24 mouse cellular contexts compared by ENCODE assay signal in the genomic region with DNA sequence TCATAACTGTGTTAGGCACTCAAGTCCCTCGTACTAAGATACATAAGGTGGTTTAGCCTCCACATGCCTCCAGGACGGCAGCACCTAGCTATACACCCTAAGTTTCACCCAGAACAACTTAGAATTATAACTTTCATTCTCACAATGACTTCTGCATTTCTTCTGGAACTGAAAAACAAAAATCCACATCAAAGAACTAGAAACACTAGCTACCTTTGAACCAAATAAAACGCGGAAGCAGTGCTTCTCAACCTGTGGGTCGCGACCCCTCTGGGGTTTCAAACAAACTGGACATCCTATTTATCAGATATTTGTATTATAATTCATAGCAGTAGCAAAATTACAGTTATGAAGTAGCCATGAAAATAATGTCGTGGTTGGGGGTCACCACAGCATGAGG. TPM values are rescaled to one million over a fixed set of nuclear protein-coding genes. Genes with fewer than 3 reads are reported as not detected.
DNase-seq lines count a peak whose midpoint lies in the region; TF ChIP-seq lines count a peak whose summit lies in the region.
"Had no signal": no experiment of that assay in that cellular context is flagged by ENCODE, and none has a peak within 500 bp of the region (broad histone marks: within the 10 kb centered on the region; RNA-seq: fewer than 3 reads in every experiment).

No protein-coding gene starts in this region.

- H3K4me3 ChIP-seq in heart, embryonic 10.5 days: no peak overlapping the region
- H3K4me3 ChIP-seq in CH12.LX (replicated peaks in 1 of 3; ENCODE audit: low read depth in 2 of 3, low read length in 2 of 3, poor library complexity in 1 of 3): no peak overlapping the region
- H3K4me3 ChIP-seq: embryonic facial prominence, embryonic 13.5 days; embryonic facial prominence, embryonic 15.5 days; erythroblast, embryonic 14.5 days; forebrain, embryonic 10.5 days; forebrain, embryonic 12.5 days had no signal

- no peaks in the 10 kb centered on the region for H3K9me3 ChIP-seq in heart, embryonic 10.5 days
- no peaks in the 10 kb centered on the region for H3K9me3 ChIP-seq in CH12.LX (replicated peaks; ENCODE audit: low read length)
- H3K9me3 ChIP-seq: embryonic facial prominence, embryonic 13.5 days; embryonic facial prominence, embryonic 15.5 days; forebrain, embryonic 10.5 days; forebrain, embryonic 12.5 days; G1E had no signal

- TF ChIP-seq RAD21 in CH12.LX (IDR thresholded peaks at IDR 0.05; ENCODE audit: low read depth, low read length): no peak

- H3K9ac ChIP-seq in CH12.LX (ENCODE audit: insufficient read depth, low read depth): no peak overlapping the region
- H3K9ac ChIP-seq: embryonic facial prominence, embryonic 13.5 days; embryonic facial prominence, embryonic 15.5 days; forebrain, embryonic 12.5 days; forebrain, postnatal 0 days had no signal

- no peak for TF ChIP-seq CTCF in CH12.LX (conservative IDR thresholded peaks at IDR 0.05 in 1 of 2, IDR thresholded peaks at IDR 0.05 in 1 of 2; ENCODE audit: low read depth in 2 of 2, low read length in 2 of 2)

- peaks cover 10% of the 10 kb centered on the region; the same call in 1 of the 2 replicates for H3K36me3 ChIP-seq in heart, embryonic 10.5 days
- H3K36me3 ChIP-seq in CH12.LX (replicated peaks in 1 of 2; ENCODE audit: control insufficient read depth in 1 of 2, insufficient read depth in 1 of 2, low read length in 1 of 2): peaks cover 15 to 26% of the 10 kb centered on the region in 2 experiments
- H3K36me3 ChIP-seq: embryonic facial prominence, embryonic 15.5 days had no signal

- in situ Hi-C loops in CH12.LX (cut with MboI; ENCODE audit: low pct_ligation_motif_present, low pct_unique_long_range_greater_than_20kb, low sequenced_read_pairs): loop anchor here (10.0 to 25.0 kb wide), 2 partner anchors 61 to 224 kb away; no protein-coding TSS in a partner anchor

- TF ChIP-seq POLR2A in CH12.LX (IDR thresholded peaks at IDR 0.05; ENCODE audit: low read depth, low read length): no peak

- dilution Hi-C loops in CH12.LX (cut with MboI; ENCODE audit: extremely low pct_ligation_motif_present, extremely low pct_unique_long_range_greater_than_20kb, low sequenced_read_pairs): no loop called here

- H3K27me3 ChIP-seq in heart, embryonic 10.5 days (ENCODE audit: insufficient read depth, poor library complexity, severe bottlenecking): no peaks in the 10 kb centered on the region
- H3K27me3 ChIP-seq in CH12.LX (replicated peaks): no peaks in the 10 kb centered on the region
- H3K27me3 ChIP-seq: embryonic facial prominence, embryonic 13.5 days; embryonic facial prominence, embryonic 15.5 days; forebrain, embryonic 12.5 days; Patski had no signal

- no peak for DNase-seq in heart, embryonic 10.5 days (ENCODE audit: low spot score)
- no peak for DNase-seq in heart, postnatal 4 days
- no peak for DNase-seq in CH12.LX (ENCODE audit: extremely low read depth)
- DNase-seq in induced T-regulatory cell, adult 2 months (ENCODE audit: low read depth): peak; percentile 10
- no peak for DNase-seq in lung, postnatal 10 days
- DNase-seq in cerebellum, postnatal 25 days: no peak
- DNase-seq: adrenal gland, adult 8-10 months; adrenal gland, postnatal 14 days; adrenal gland, postnatal 36 days; B cell, adult 2 months; cerebellum, adult 11-12 months; cerebellum, adult 2 months; cerebellum, adult 9-10 months; cerebellum, postnatal 10 days; cerebellum, postnatal 36 days; embryo, embryonic 11 days; forebrain, postnatal 0 days had no signal

- peaks cover 24% of the 10 kb centered on the region for H3K4me1 ChIP-seq in heart, embryonic 10.5 days
- peaks cover 4 to 27% of the 10 kb centered on the region in 2 experiments for H3K4me1 ChIP-seq in CH12.LX (ENCODE audit: control insufficient read depth in 1 of 2, insufficient read depth in 2 of 2)
- H3K4me1 ChIP-seq: embryonic facial prominence, embryonic 15.5 days; forebrain, embryonic 12.5 days had no signal

- H3K4me2 ChIP-seq in CH12.LX (ENCODE audit: insufficient read depth, low read depth, poor library complexity, severe bottlenecking): no peak overlapping the region
- H3K4me2 ChIP-seq: embryonic facial prominence, embryonic 13.5 days; embryonic facial prominence, embryonic 15.5 days; forebrain, embryonic 12.5 days had no signal

- H3K27ac ChIP-seq in heart, embryonic 10.5 days: 0 out of 2 replicates have a peak overlapping the region, but pooled peaks have one; percentile 42
- H3K27ac ChIP-seq in CH12.LX (ENCODE audit: insufficient read depth, low read depth): no peak overlapping the region
- H3K27ac ChIP-seq: embryonic facial prominence, embryonic 13.5 days; embryonic facial prominence, embryonic 15.5 days; forebrain, embryonic 10.5 days; forebrain, embryonic 12.5 days had no signal

- TF ChIP-seq EP300 in CH12.LX (IDR thresholded peaks at IDR 0.05; ENCODE audit: low read length): peak; percentile 50

- WGBS in heart, embryonic 10.5 days: 89% methylated on average over 7 of the region's 7 CpGs

- no peaks in the 10 kb centered on the region for H3K79me2 ChIP-seq in CH12.LX (replicated peaks; ENCODE audit: control insufficient read depth, extremely low read depth, insufficient read depth, poor library complexity, severe bottlenecking)

TF ChIP-seq in CH12.LX, 34 proteins besides CTCF, POLR2A, EP300 and RAD21:
- TF ChIP-seq JUND (conservative IDR thresholded peaks at IDR 0.05; ENCODE audit: low read depth, low read length): 0 out of 2 replicates have a peak, but pooled peaks have one; percentile 24
- TF ChIP-seq MAZ (IDR thresholded peaks at IDR 0.05; ENCODE audit: low read depth, low read length): no peak
- TF ChIP-seq KAT2A (IDR thresholded peaks at IDR 0.05; ENCODE audit: insufficient replicate concordance, low read length): no peak
- 0 out of 2 replicates have a peak, but pooled peaks have one; percentile 20 for TF ChIP-seq MYC (IDR thresholded peaks at IDR 0.05; ENCODE audit: low read depth, low read length)
- TF ChIP-seq USF2 (conservative IDR thresholded peaks at IDR 0.05; ENCODE audit: low read depth, low read length): no peak
- TF ChIP-seq JUN (IDR thresholded peaks at IDR 0.05; ENCODE audit: insufficient read depth, low read depth, low read length): no peak
- no peak for TF ChIP-seq MXI1 (IDR thresholded peaks at IDR 0.05; ENCODE audit: low read depth, low read length)
- peak; percentile 83 for TF ChIP-seq CHD2 (IDR thresholded peaks at IDR 0.05; ENCODE audit: low read length)
- peak; percentile 52; the same call in 1 of the 2 replicates for TF ChIP-seq IRF4 (IDR thresholded peaks at IDR 0.05; ENCODE audit: low read depth, low read length)
- TF ChIP-seq USF1 (IDR thresholded peaks at IDR 0.05; ENCODE audit: low read depth, low read length): no peak

RNA-seq across cellular contexts. Expression of a gene that starts 45.5 kb away (rescaled TPM):
- polyA plus RNA-seq in heart, embryonic 10.5 days (2016; fragmentation: Nextera tagmentation; extraction: Ambion mirVana): 9.7 and 11.2 TPM in 2 replicates
- total RNA-seq in heart, postnatal 4 days (2021): 10 to 100 TPM; 10.5 to 11.4 TPM
- total RNA-seq in CH12.LX (2012; rRNA removed) (4.7 and 6.4 TPM in 2 replicates), CH12.LX (2014; rRNA removed) (1.6 and 1.8 TPM in 2 replicates)
- 8.6 and 9.1 TPM in 2 replicates for polyA plus RNA-seq in CH12.LX (2012; ENCODE audit: insufficient read length, low read depth)
- polyA plus RNA-seq: erythroblast, embryonic 14.5 days had no signal

RNA-seq across cellular contexts. Expression of a gene that starts 54.6 kb away (rescaled TPM):
- polyA plus RNA-seq in heart, embryonic 10.5 days (2016; fragmentation: Nextera tagmentation; extraction: Ambion mirVana): 0.11 and 0.34 TPM in 2 replicates
- total RNA-seq in heart, postnatal 4 days (2021): under 1 TPM; 0.38 to 0.50 TPM
- total RNA-seq in CH12.LX (2012; rRNA removed) (31.0 and 31.9 TPM in 2 replicates), CH12.LX (2014; rRNA removed) (80.3 and 84.1 TPM in 2 replicates)
- 72.6 and 80.5 TPM in 2 replicates for polyA plus RNA-seq in CH12.LX (2012; ENCODE audit: insufficient read length, low read depth)
- polyA plus RNA-seq: erythroblast, embryonic 14.5 days; Patski had no signal

Comparison
In these comparisons a context has a peak if more than half of its experiments do, and no peak if none do; other contexts are left out.
1. RNA of a gene that starts 54.6 kb away (total RNA-seq): 31.0 to 84.1 TPM in CH12.LX; 0.38 to 0.50 TPM in heart, postnatal 4 days; every median in the first group is over 10 times any median in the second.